Mouse (Mus musculus) E14TG2a.4 (cell line): ENCODE measurements at regions not wholly inside any gene's neighbourhood (a gene's known extent, or its start where the extent isn't known, plus 50 kb on each side); places are given as distances from the start of the nearest gene placed in this dataset.
A peak's percentile ranks its signal among the peaks of the same experiment; 100 is the strongest.

Experiments used
- H3K27me3 ChIP-seq: 2 replicates; pipeline ENCODE4 v1.6.1; 2014; ENCODE audit warnings: low read length, control low read depth; ENCODE audit not compliant: insufficient read depth
- H3K36me3 ChIP-seq: 2 replicates; pipeline ENCODE4 v1.6.1; 2014; ENCODE audit warnings: low read length, control low read depth; ENCODE audit not compliant: insufficient read depth
- H3K4me1 ChIP-seq: replicated peaks from 2 replicates; pipeline ENCODE4 v1.6.1; 2014; ENCODE audit warnings: low read depth, low read length, control low read depth
- H3K4me3 ChIP-seq: replicated peaks from 2 replicates; pipeline ENCODE4 v1.5.1; 2014; ENCODE audit warnings: mild to moderate bottlenecking, low read length
- H3K9me3 ChIP-seq: 2 replicates; pipeline ENCODE4 v1.6.1; 2014; ENCODE audit warnings: low read length, control low read depth
- CTCF ChIP-seq: conservative IDR thresholded peaks from 2 replicates; pipeline ENCODE4 v1.5.1; 2014; ENCODE audit warnings: low read length
- NANOG ChIP-seq: IDR thresholded peaks from 2 replicates; pipeline ENCODE4 v1.6.1; 2014; ENCODE audit warnings: borderline replicate concordance, low read length, mixed read lengths
- POU5F1 ChIP-seq: IDR thresholded peaks from 2 replicates; pipeline ENCODE4 v1.6.1; 2014; ENCODE audit warnings: low read length, borderline replicate concordance

- no peaks in the 10 kb centered on the region for H3K9me3 ChIP-seq
- no peaks in the 10 kb centered on the region for H3K4me1 ChIP-seq
- H3K36me3 ChIP-seq = no peaks in the 10 kb centered on the region
- no peak overlapping the region for H3K4me3 ChIP-seq
- no peaks in the 10 kb centered on the region for H3K27me3 ChIP-seq
- TF ChIP-seq POU5F1 = no peak
- no peak for TF ChIP-seq CTCF
- TF ChIP-seq NANOG = no peak
Observed at GRCm38 (mm10) chr3:60698189-60698588, 225.6 kb downstream of the Mbnl1 start.

- no peaks in the 10 kb centered on the region for H3K36me3 ChIP-seq
- H3K27me3 ChIP-seq = no peaks in the 10 kb centered on the region
- H3K9me3 ChIP-seq = no peaks in the 10 kb centered on the region
- no peak for TF ChIP-seq NANOG
- TF ChIP-seq POU5F1 = no peak
- no peak for TF ChIP-seq CTCF
- no peak overlapping the region for H3K4me3 ChIP-seq
- no peaks in the 10 kb centered on the region for H3K4me1 ChIP-seq
Observed at GRCm38 (mm10) chr3:60707139-60707538, 234.5 kb downstream of the Mbnl1 start.

GRCm38 (mm10) chr3:60712896-60713295 lies 240.3 kb downstream of the Mbnl1 start:
- H3K4me3 ChIP-seq = no peak overlapping the region
- H3K9me3 ChIP-seq = no peaks in the 10 kb centered on the region
- H3K27me3 ChIP-seq = no peaks in the 10 kb centered on the region
- no peaks in the 10 kb centered on the region for H3K36me3 ChIP-seq
- no peaks in the 10 kb centered on the region for H3K4me1 ChIP-seq
- TF ChIP-seq NANOG = no peak

GRCm38 (mm10) chr3:60720322-60720721 lies 247.7 kb downstream of the Mbnl1 start:
- Histone ChIP-seq H3K4me3 (no peak overlapping the region), H3K9me3 (no peaks in the 10 kb centered on the region), H3K4me1 (no peaks in the 10 kb centered on the region), H3K27me3 (peaks cover 4% of the 10 kb centered on the region), H3K36me3 (no peaks in the 10 kb centered on the region)
- TF ChIP-seq NANOG = no peak
- TF ChIP-seq CTCF = no peak
- TF ChIP-seq POU5F1 = no peak

- Histone ChIP-seq H3K4me3 (no peak overlapping the region), H3K27me3 (no peaks in the 10 kb centered on the region), H3K9me3 (no peaks in the 10 kb centered on the region), H3K36me3 (no peaks in the 10 kb centered on the region), H3K4me1 (no peaks in the 10 kb centered on the region)
- TF ChIP-seq POU5F1 (no peak), CTCF (peak; percentile 46)
Observed at GRCm38 (mm10) chr3:60731331-60731730, 258.7 kb downstream of the Mbnl1 start.

GRCm38 (mm10) chr3:60740543-60741294 lies 261.9 kb upstream of the P2ry1 start:
- Histone ChIP-seq H3K36me3 (no peaks in the 10 kb centered on the region), H3K4me3 (no peak overlapping the region), H3K9me3 (no peaks in the 10 kb centered on the region), H3K27me3 (no peaks in the 10 kb centered on the region), H3K4me1 (no peaks in the 10 kb centered on the region)
- no peak for TF ChIP-seq POU5F1
- no peak for TF ChIP-seq CTCF
- TF ChIP-seq NANOG = no peak

GRCm38 (mm10) chr3:60741379-60741778 lies 261.2 kb upstream of the P2ry1 start:
- H3K4me3 ChIP-seq = no peak overlapping the region
- TF ChIP-seq CTCF = no peak
- no peak for TF ChIP-seq NANOG
- no peak for TF ChIP-seq POU5F1
- no peaks in the 10 kb centered on the region for H3K9me3 ChIP-seq
- H3K36me3 ChIP-seq = no peaks in the 10 kb centered on the region
- H3K4me1 ChIP-seq = no peaks in the 10 kb centered on the region
- H3K27me3 ChIP-seq = no peaks in the 10 kb centered on the region

GRCm38 (mm10) chr3:60742232-60742631 lies 260.4 kb upstream of the P2ry1 start:
- Histone ChIP-seq H3K27me3 (no peaks in the 10 kb centered on the region), H3K4me3 (no peak overlapping the region), H3K9me3 (no peaks in the 10 kb centered on the region), H3K4me1 (no peaks in the 10 kb centered on the region), H3K36me3 (no peaks in the 10 kb centered on the region)
- no peak for TF ChIP-seq POU5F1
- TF ChIP-seq CTCF = no peak
- no peak for TF ChIP-seq NANOG

- no peak for TF ChIP-seq NANOG
- TF ChIP-seq CTCF = no peak
- no peaks in the 10 kb centered on the region for H3K36me3 ChIP-seq
- H3K4me1 ChIP-seq = no peaks in the 10 kb centered on the region
- H3K9me3 ChIP-seq = no peaks in the 10 kb centered on the region
- no peaks in the 10 kb centered on the region for H3K27me3 ChIP-seq
- H3K4me3 ChIP-seq = no peak overlapping the region
Observed at GRCm38 (mm10) chr3:60745075-60745474, 257.5 kb upstream of the P2ry1 start.
